Mouse (Mus musculus): ENCODE data around the gene Ccp110.

- TF ChIP-seq POLR2A (IDR thresholded peaks at IDR 0.05; ENCODE audit: borderline replicate concordance, insufficient read depth, low read length) (no peak), CTCF (IDR thresholded peaks at IDR 0.05; ENCODE audit: borderline replicate concordance, insufficient read depth, low read depth, low read length) (no peak)
Measured at GRCm38 (mm10) chr7:118718066-118718465, 5.7 kb downstream of the Ccp110 start.

Data from cerebellum, adult 2 months (tissue).